Mouse (Mus musculus): ENCODE measurements around the gene Tmsb4x.

Gene Tmsb4x

GRCm38 (mm10) chrX:167179961-167180642 lies 29.0 kb downstream of the Tmsb4x start:
- DNase-seq: peak; percentile 54 to 61

DNA sequence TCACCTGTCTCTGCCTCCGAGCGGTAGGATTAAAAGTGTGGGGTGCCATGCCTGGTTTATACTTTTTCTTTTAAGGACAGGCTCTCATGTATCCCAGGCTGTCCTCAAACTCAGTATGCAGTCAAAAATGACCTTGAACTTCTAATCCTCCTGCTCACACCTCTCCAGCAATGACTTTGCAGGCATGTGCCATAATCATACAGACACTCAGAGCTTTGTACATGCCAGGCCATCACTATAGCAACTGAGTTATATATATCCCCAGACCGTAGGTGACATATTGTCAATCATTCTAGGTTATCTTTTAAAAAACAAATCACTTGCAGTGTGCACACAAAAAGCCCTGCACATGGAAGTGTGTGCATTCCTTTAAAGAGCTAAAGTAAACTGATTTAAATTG lies 29.6 kb downstream of the Tmsb4x start:
- DNase-seq: peak in 1 of 2 experiments; percentile 26

- DNase-seq: peak; percentile 36 to 39
These were observed 33.8 kb downstream of the Tmsb4x start for GRCm38 (mm10) chrX:167175319-167175718.

DNA sequence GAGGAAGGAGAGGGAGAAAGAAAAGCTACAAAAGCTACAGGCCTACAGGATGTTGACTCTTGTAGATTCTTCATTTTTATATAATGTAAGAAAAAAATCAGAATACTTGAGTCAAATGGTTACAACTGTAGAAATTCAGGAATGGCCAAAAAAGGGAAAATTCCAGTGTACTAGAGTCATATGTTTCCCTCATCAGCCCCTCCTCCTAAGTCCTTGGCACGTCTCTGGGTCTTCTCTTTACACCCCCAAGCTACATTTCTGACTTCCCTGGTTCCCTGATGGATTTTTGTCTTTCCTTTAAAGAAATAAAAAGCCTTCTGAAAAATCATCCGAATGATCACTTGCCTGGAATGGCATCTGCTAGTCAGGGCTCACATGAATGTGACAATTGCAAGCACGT lies 34.8 kb downstream of the Tmsb4x start:
- DNase-seq: no peak

- DNase-seq: no peak
These were observed 36.9 kb downstream of the Tmsb4x start for GRCm38 (mm10) chrX:167172256-167172655.

DNA sequence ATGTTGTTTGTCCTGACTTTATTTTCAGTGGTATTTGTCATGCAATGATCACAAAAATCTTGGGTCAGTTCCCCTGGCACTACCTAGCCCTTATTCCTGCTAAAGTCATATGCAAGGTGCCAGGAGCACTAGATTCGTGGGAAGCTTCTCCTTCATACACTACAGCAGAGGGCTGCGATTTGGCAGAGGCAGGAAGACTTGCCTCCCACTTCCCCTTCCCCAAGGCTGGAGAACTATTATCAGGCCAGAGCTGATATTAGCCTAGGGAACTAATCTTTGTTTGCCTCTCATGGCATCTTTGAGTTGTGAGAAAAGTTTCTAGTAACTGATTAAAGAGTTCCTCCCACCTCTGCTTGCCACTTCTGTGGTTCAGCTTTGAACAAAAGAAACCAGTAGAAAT lies 37.8 kb downstream of the Tmsb4x start:
- DNase-seq: no peak

DNA sequence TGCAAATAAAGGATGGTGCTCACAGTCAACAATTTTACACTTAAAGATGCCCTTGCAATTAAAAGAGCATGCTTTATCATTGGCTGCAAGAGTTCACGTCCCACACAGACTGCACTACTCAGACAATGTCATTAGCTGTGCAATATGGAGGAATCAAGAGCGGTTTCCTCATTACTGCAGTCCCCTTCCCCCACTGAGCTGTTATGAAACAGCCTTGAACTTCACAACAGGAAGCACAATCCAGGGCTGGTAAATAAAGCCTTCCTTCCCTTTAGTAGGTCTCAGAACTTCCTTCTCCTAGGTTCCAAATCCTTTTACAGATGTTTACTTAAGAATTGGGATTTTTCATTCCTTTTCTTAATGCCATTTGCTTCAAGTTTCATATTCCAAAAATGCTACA lies 41.8 kb downstream of the Tmsb4x start:
- no peak for DNase-seq

- no peak for DNase-seq
These were observed 43.1 kb downstream of the Tmsb4x start for GRCm38 (mm10) chrX:167166051-167166450.

- no peak for DNase-seq
These were observed 51.4 kb downstream of the Tmsb4x start for GRCm38 (mm10) chrX:167157691-167158090.
